Mouse (Mus musculus): ENCODE measurements around the gene Enah.

Gene Enah

GRCm38 (mm10) chr1:181876656-181877055 lies 143.1 kb downstream of the Enah start:
- no peak for DNase-seq (ENCODE audit: low spot score)

GRCm38 (mm10) chr1:181873086-181873920 lies 146.5 kb downstream of the Enah start:
- no peak for DNase-seq (ENCODE audit: low spot score)

- no peak for DNase-seq (ENCODE audit: low spot score)
These were observed 147.2 kb downstream of the Enah start for GRCm38 (mm10) chr1:181872639-181873038.

- no peak for DNase-seq (ENCODE audit: low spot score)
These were observed 153.1 kb downstream of the Enah start for GRCm38 (mm10) chr1:181866429-181867280.

- no peak for DNase-seq (ENCODE audit: low spot score)
These were observed 153.9 kb downstream of the Enah start for GRCm38 (mm10) chr1:181865863-181866216.

GRCm38 (mm10) chr1:181864971-181865862 lies 154.6 kb downstream of the Enah start:
- DNase-seq (ENCODE audit: low spot score): peak; percentile 74

GRCm38 (mm10) chr1:181863431-181863830 lies 156.4 kb downstream of the Enah start:
- DNase-seq (ENCODE audit: low spot score): no peak

GRCm38 (mm10) chr1:181862676-181863374 lies 157.0 kb downstream of the Enah start:
- DNase-seq (ENCODE audit: low spot score): no peak

GRCm38 (mm10) chr1:181861181-181861902 lies 158.4 kb downstream of the Enah start:
- DNase-seq (ENCODE audit: low spot score): no peak

- peak; percentile 79 for DNase-seq (ENCODE audit: low spot score)
These were observed 159.1 kb downstream of the Enah start for GRCm38 (mm10) chr1:181860659-181861058.

- DNase-seq (ENCODE audit: low spot score): no peak
These were observed 163.5 kb downstream of the Enah start for GRCm38 (mm10) chr1:181856329-181856728.

GRCm38 (mm10) chr1:181854829-181855228 lies 165.0 kb downstream of the Enah start:
- DNase-seq (ENCODE audit: low spot score): no peak

GRCm38 (mm10) chr1:181853081-181853736 lies 166.6 kb downstream of the Enah start:
- peak; percentile 11 for DNase-seq (ENCODE audit: low spot score)

- no peak for DNase-seq (ENCODE audit: low spot score)
These were observed 167.3 kb downstream of the Enah start for GRCm38 (mm10) chr1:181852466-181852865.

- DNase-seq (ENCODE audit: low spot score): no peak
These were observed 168.1 kb downstream of the Enah start for GRCm38 (mm10) chr1:181851521-181852310.

- no peak for DNase-seq (ENCODE audit: low spot score)
These were observed 169.3 kb downstream of the Enah start for GRCm38 (mm10) chr1:181850441-181850840.

- DNase-seq (ENCODE audit: low spot score): peak; percentile 10
These were observed 171.6 kb downstream of the Enah start for GRCm38 (mm10) chr1:181848210-181848609.

- no peak for DNase-seq (ENCODE audit: low spot score)
These were observed 172.4 kb downstream of the Enah start for GRCm38 (mm10) chr1:181847396-181847795.
